Mouse (Mus musculus): ENCODE results near the gene Gimap4. TPM values are rescaled to one million over a fixed set of nuclear protein-coding genes. Genes with fewer than 3 reads are reported as not detected.

Gene Gimap4
- total and polyA plus RNA-seq, 3 experiments: not detected

DNA sequence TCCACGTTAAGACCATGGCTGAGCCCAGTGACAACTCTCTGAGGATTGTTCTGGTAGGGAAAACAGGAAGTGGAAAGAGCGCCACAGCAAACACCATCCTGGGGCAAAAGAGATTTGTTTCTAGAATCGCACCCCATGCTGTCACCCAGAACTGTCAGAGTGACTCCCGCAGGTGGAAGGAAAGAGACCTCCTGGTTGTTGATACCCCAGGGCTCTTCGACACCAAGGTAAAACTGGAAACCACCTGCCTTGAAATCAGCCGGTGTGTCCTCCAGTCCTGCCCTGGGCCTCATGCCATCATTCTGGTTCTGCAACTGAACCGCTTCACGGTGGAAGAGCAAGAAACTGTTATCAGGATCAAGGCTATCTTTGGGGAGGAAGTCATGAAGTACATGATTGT lies 39.1 kb downstream of the Gimap4 start:
- no peak for ATAC-seq (ENCODE audit: extremely low read depth, insufficient number of reproducible peaks, low FRiP score, poor library complexity, severe bottlenecking)
- Histone ChIP-seq H3K9me3 (replicated peaks) (no peaks in the 10 kb centered on the region), H3K27me3 (ENCODE audit: insufficient read depth, low read length) (no peaks in the 10 kb centered on the region), H3K4me3 (ENCODE audit: low read depth, low read length) (no peak overlapping the region), H3K36me3 (replicated peaks) (no peaks in the 10 kb centered on the region), H3K4me1 (ENCODE audit: insufficient read depth, low read depth, low read length) (no peaks in the 10 kb centered on the region)
- no peak for TF ChIP-seq GATA2 (IDR thresholded peaks at IDR 0.05; ENCODE audit: borderline replicate concordance, low read depth, low read length)
- no peak for TF ChIP-seq GATA1 (IDR thresholded peaks at IDR 0.05; ENCODE audit: borderline replicate concordance, low read length)
- no peak for TF ChIP-seq TAL1 (conservative IDR thresholded peaks at IDR 0.05; ENCODE audit: low read depth, low read length)
- DNase-seq (ENCODE audit: low spot score): no peak

DNA sequence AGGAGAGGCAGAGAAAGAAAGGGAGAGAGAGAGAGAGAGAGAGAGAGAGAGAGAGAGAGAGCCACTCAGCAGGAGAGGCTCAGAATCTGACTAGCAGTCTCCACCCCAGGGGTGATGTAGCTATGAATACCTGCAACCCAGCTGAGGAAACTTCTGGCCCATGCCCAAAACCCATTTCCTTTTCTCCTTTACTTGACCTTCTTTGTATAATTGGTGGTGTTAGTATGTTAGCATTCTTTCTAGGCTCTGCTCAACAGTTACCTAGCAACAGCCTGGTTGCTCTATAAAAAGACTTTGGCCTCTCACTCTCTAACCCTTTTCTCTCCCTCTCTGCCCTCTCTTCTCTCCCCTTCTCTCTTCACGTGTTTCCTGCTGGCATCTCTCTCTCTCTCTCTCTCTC lies 41.1 kb downstream of the Gimap4 start:
- Histone ChIP-seq H3K36me3 (replicated peaks) (no peaks in the 10 kb centered on the region), H3K4me1 (ENCODE audit: insufficient read depth, low read depth, low read length) (no peaks in the 10 kb centered on the region), H3K27me3 (ENCODE audit: insufficient read depth, low read length) (no peaks in the 10 kb centered on the region), H3K9me3 (replicated peaks) (no peaks in the 10 kb centered on the region), H3K4me3 (ENCODE audit: low read depth, low read length) (no peak overlapping the region)
- no peak for DNase-seq (ENCODE audit: low spot score)
- TF ChIP-seq TAL1 (conservative IDR thresholded peaks at IDR 0.05; ENCODE audit: low read depth, low read length) (no peak), GATA1 (IDR thresholded peaks at IDR 0.05; ENCODE audit: borderline replicate concordance, low read length) (no peak), POLR2AphosphoS5 (IDR thresholded peaks at IDR 0.05; ENCODE audit: insufficient replicate concordance, low read depth, low read length) (no peak), GATA2 (IDR thresholded peaks at IDR 0.05; ENCODE audit: borderline replicate concordance, low read depth, low read length) (no peak), CTCF (IDR thresholded peaks at IDR 0.05; ENCODE audit: low read depth, low read length) (no peak)
- no peak for ATAC-seq (ENCODE audit: extremely low read depth, insufficient number of reproducible peaks, low FRiP score, poor library complexity, severe bottlenecking)

DNA sequence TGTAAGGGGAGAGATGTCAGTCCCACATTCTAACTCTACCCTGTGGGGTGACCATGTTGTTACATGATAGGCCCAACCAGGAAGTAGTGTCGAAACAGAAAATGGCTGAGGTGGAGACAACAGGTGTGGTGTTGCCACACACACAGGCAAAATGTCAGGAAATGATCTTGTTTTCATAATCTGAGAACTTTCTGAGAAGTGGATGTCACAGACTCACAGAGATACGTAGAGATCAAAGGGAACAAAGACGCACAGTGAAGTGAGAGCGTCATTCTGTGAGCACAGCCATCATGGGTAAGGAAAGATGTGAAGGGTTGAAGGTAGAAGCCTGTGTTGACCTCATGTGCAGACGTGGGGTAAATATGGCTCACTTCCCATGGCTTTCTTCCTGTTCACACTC lies 43.4 kb downstream of the Gimap4 start:
- no peak for ATAC-seq (ENCODE audit: extremely low read depth, insufficient number of reproducible peaks, low FRiP score, poor library complexity, severe bottlenecking)
- Histone ChIP-seq H3K36me3 (replicated peaks) (no peaks in the 10 kb centered on the region), H3K9me3 (replicated peaks) (no peaks in the 10 kb centered on the region), H3K27me3 (ENCODE audit: insufficient read depth, low read length) (no peaks in the 10 kb centered on the region), H3K4me1 (ENCODE audit: insufficient read depth, low read depth, low read length) (no peaks in the 10 kb centered on the region), H3K4me3 (ENCODE audit: low read depth, low read length) (no peak overlapping the region)
- no peak for TF ChIP-seq CTCF (IDR thresholded peaks at IDR 0.05; ENCODE audit: low read depth, low read length)
- TF ChIP-seq GATA1 (IDR thresholded peaks at IDR 0.05; ENCODE audit: borderline replicate concordance, low read length): no peak
- TF ChIP-seq GATA2 (IDR thresholded peaks at IDR 0.05; ENCODE audit: borderline replicate concordance, low read depth, low read length): no peak
- TF ChIP-seq TAL1 (conservative IDR thresholded peaks at IDR 0.05; ENCODE audit: low read depth, low read length): no peak
- TF ChIP-seq POLR2AphosphoS5 (IDR thresholded peaks at IDR 0.05; ENCODE audit: insufficient replicate concordance, low read depth, low read length): no peak
- DNase-seq (ENCODE audit: low spot score): no peak

DNA sequence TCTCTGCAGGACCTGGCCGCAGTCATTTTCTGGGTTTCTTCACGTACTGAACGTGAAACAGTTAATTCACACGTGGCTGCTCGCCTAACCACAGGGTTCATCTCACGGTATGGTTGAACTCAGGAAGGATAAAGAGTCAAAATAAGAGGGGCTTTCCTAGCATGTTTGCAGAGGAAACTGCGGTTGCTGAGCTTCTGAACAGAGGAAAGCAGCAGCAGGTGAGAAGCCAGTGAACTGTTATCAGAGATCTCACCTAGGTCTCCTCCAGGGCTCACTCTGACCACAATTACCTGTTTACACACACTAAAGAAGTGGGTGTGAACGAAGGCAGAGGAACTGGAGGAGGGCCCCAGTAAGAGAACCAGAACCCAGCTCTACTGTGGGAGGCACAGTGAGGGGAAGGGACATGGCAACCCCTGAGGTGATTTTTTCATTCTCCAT lies 48.5 kb downstream of the Gimap4 start:
- ATAC-seq (ENCODE audit: extremely low read depth, insufficient number of reproducible peaks, low FRiP score, poor library complexity, severe bottlenecking): no peak
- no peaks in the 10 kb centered on the region for H3K36me3 ChIP-seq (replicated peaks)
- no peak for TF ChIP-seq POLR2AphosphoS5 (IDR thresholded peaks at IDR 0.05; ENCODE audit: insufficient replicate concordance, low read depth, low read length)
- TF ChIP-seq CTCF (IDR thresholded peaks at IDR 0.05; ENCODE audit: low read depth, low read length): no peak
- H3K4me3 ChIP-seq (ENCODE audit: low read depth, low read length): no peak overlapping the region
- DNase-seq (ENCODE audit: low spot score): no peak
- no peaks in the 10 kb centered on the region for H3K4me1 ChIP-seq (ENCODE audit: insufficient read depth, low read depth, low read length)
- H3K27me3 ChIP-seq (ENCODE audit: insufficient read depth, low read length): peaks cover 3% of the 10 kb centered on the region; the same call in 1 of the 2 replicates
- H3K9me3 ChIP-seq (replicated peaks): no peaks in the 10 kb centered on the region

DNA sequence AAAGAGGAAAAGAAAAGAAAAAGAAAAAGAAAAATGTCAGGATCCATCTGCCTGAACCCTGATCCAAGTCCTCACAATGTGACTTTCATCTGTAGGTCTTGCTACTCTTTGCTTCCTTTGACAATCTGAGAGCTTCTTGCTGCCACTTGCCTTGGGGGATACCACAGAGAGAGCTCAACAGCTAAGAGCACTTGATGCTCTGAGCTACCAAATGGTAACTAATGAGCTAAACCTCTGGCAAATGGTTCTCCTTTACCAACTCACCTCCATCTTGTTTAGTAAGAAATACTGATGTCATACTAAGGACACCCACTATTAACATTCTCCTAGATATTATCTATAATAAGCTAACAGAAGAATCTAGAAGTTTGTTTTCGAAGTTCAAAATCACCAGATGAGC lies 49.3 kb downstream of the Gimap4 start:
- Histone ChIP-seq H3K27me3 (ENCODE audit: insufficient read depth, low read length) (peaks cover 3% of the 10 kb centered on the region; the same call in 1 of the 2 replicates), H3K9me3 (replicated peaks) (no peaks in the 10 kb centered on the region), H3K4me3 (ENCODE audit: low read depth, low read length) (no peak overlapping the region), H3K36me3 (replicated peaks) (no peaks in the 10 kb centered on the region), H3K4me1 (ENCODE audit: insufficient read depth, low read depth, low read length) (no peaks in the 10 kb centered on the region)
- DNase-seq (ENCODE audit: low spot score) (no peak), ATAC-seq (ENCODE audit: extremely low read depth, insufficient number of reproducible peaks, low FRiP score, poor library complexity, severe bottlenecking) (no peak)
- TF ChIP-seq POLR2AphosphoS5 (IDR thresholded peaks at IDR 0.05; ENCODE audit: insufficient replicate concordance, low read depth, low read length): no peak
- no peak for TF ChIP-seq GATA2 (IDR thresholded peaks at IDR 0.05; ENCODE audit: borderline replicate concordance, low read depth, low read length)
- TF ChIP-seq TAL1 (conservative IDR thresholded peaks at IDR 0.05; ENCODE audit: low read depth, low read length): no peak
- no peak for TF ChIP-seq CTCF (IDR thresholded peaks at IDR 0.05; ENCODE audit: low read depth, low read length)
- no peak for TF ChIP-seq GATA1 (IDR thresholded peaks at IDR 0.05; ENCODE audit: borderline replicate concordance, low read length)

DNA sequence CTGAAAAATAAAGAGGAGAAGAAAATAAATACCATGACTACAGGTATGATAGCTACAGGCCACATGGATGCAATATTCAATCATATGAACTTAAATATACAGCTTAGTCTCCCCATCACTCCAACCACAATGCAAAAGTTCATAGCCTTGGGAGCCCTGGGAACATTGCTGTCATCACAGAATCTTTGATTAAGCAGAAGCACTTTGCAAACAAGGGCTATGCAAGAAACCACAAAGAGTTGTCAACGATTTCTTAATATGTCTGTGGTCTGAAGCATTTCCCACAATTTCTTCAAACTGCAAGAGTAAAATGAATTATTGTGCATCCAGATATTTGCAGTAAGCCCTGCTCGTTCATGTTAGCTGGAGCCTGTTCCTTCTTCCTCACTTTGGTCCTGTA lies 52.7 kb downstream of the Gimap4 start:
- Histone ChIP-seq H3K9me3 (replicated peaks) (no peaks in the 10 kb centered on the region), H3K4me3 (ENCODE audit: low read depth, low read length) (no peak overlapping the region), H3K27me3 (ENCODE audit: insufficient read depth, low read length) (peaks cover 3% of the 10 kb centered on the region; the same call in 1 of the 2 replicates), H3K4me1 (ENCODE audit: insufficient read depth, low read depth, low read length) (no peaks in the 10 kb centered on the region), H3K36me3 (replicated peaks) (no peaks in the 10 kb centered on the region)
- no peak for ATAC-seq (ENCODE audit: extremely low read depth, insufficient number of reproducible peaks, low FRiP score, poor library complexity, severe bottlenecking)
- no peak for TF ChIP-seq POLR2AphosphoS5 (IDR thresholded peaks at IDR 0.05; ENCODE audit: insufficient replicate concordance, low read depth, low read length)
- no peak for TF ChIP-seq GATA2 (IDR thresholded peaks at IDR 0.05; ENCODE audit: borderline replicate concordance, low read depth, low read length)
- no peak for TF ChIP-seq TAL1 (conservative IDR thresholded peaks at IDR 0.05; ENCODE audit: low read depth, low read length)
- TF ChIP-seq GATA1 (IDR thresholded peaks at IDR 0.05; ENCODE audit: borderline replicate concordance, low read length): no peak
- TF ChIP-seq CTCF (IDR thresholded peaks at IDR 0.05; ENCODE audit: low read depth, low read length): no peak
- DNase-seq (ENCODE audit: low spot score): no peak

DNA sequence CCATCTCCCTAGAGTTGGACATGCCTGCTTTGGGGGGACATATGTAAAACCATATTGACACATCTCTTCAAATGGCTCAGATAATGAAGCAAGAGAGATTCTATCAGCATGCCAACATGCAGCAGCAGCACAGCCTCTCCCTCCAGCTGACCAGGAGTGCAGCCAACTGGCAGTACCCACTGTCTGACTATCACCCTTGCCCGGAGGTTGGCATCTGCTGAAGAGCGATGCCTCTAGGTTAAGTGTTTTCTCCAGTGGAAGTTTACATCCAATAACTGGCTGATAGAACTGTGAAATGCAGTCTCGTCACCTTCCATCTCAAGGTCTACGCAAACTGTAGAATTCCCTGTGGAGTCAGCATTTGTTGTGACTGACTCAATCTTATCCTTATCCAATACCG lies 53.3 kb downstream of the Gimap4 start:
- no peak for DNase-seq (ENCODE audit: low spot score)
- Histone ChIP-seq H3K36me3 (replicated peaks) (no peaks in the 10 kb centered on the region), H3K27me3 (ENCODE audit: insufficient read depth, low read length) (peaks cover 7% of the 10 kb centered on the region; the same call in 1 of the 2 replicates), H3K4me3 (ENCODE audit: low read depth, low read length) (no peak overlapping the region), H3K9me3 (replicated peaks) (no peaks in the 10 kb centered on the region), H3K4me1 (ENCODE audit: insufficient read depth, low read depth, low read length) (no peaks in the 10 kb centered on the region)
- TF ChIP-seq GATA1 (IDR thresholded peaks at IDR 0.05; ENCODE audit: borderline replicate concordance, low read length) (no peak), POLR2AphosphoS5 (IDR thresholded peaks at IDR 0.05; ENCODE audit: insufficient replicate concordance, low read depth, low read length) (no peak), GATA2 (IDR thresholded peaks at IDR 0.05; ENCODE audit: borderline replicate concordance, low read depth, low read length) (no peak), TAL1 (conservative IDR thresholded peaks at IDR 0.05; ENCODE audit: low read depth, low read length) (no peak), CTCF (IDR thresholded peaks at IDR 0.05; ENCODE audit: low read depth, low read length) (no peak)
- ATAC-seq (ENCODE audit: extremely low read depth, insufficient number of reproducible peaks, low FRiP score, poor library complexity, severe bottlenecking): no peak
